Mouse (Mus musculus) liver, embryonic 14.5 days (tissue): ENCODE measurements at regions not wholly inside any gene's neighbourhood (a gene's known extent, or its start where the extent isn't known, plus 50 kb on each side); places are given as distances from the start of the nearest gene placed in this dataset.

ENCODE experiments used
- ATAC-seq: fragments of 200-750 bp; cut with Nextera tagmentation; 2 replicates; pipeline ENCODE4 v1.8.0; 2017; ENCODE audit warnings: moderate number of reproducible peaks, mild to moderate bottlenecking, moderate library complexity; ENCODE audit not compliant: insufficient read depth
- DNase-seq, 3 experiments: peaks; one replicate each; pipeline ENCODE4 v3.0.0-alpha.2; 2012 to 2013; ENCODE audit warnings: low read depth in 3 of 3, low spot score in 3 of 3
- H3K27ac ChIP-seq: fragments of 300-500 bp; sonication (generic); 2 replicates; pipeline ENCODE4 v1.5.1; 2014; ENCODE audit warnings: moderate library complexity, mild to moderate bottlenecking, control low read depth, inconsistent platforms
- H3K27me3 ChIP-seq: fragments of 300-500 bp; sonication (generic); 2 replicates; pipeline ENCODE4 v1.6.1; 2014; ENCODE audit warnings: mild to moderate bottlenecking, low read length, moderate library complexity; ENCODE audit not compliant: control insufficient read depth, insufficient read depth
- H3K36me3 ChIP-seq: fragments of 300-500 bp; sonication (generic); replicated peaks from 2 replicates; pipeline ENCODE4 v1.6.1; 2014; ENCODE audit warnings: low read depth; ENCODE audit not compliant: control insufficient read depth, insufficient read depth
- H3K4me1 ChIP-seq, 2 experiments: fragments of 200-500 bp in 1 of 2; fragments of 300-500 bp in 1 of 2; sonication (generic) in 1 of 2; replicated peaks; 2 replicates each; pipeline ENCODE4 v1.6.1; 2012 to 2014; ENCODE audit warnings: antibody characterized with exemption in 1 of 2, inconsistent platforms in 1 of 2, low read length in 1 of 2; ENCODE audit not compliant: control insufficient read depth in 2 of 2, insufficient read depth in 2 of 2
- H3K4me2 ChIP-seq: fragments of 300-500 bp; sonication (generic); 2 replicates; pipeline ENCODE4 v1.6.1; 2014; ENCODE audit warnings: low read depth, mild to moderate bottlenecking, control low read depth, moderate library complexity
- H3K4me3 ChIP-seq, 2 experiments: fragments of 200-500 bp in 1 of 2; fragments of 300-500 bp in 1 of 2; sonication (generic) in 1 of 2; 2 replicates each; pipeline ENCODE4 v1.5.1; 2012 to 2014; ENCODE audit warnings: low read depth in 2 of 2, low read length in 2 of 2, mild to moderate bottlenecking in 2 of 2, control low read depth in 1 of 2, inconsistent platforms in 1 of 2, moderate library complexity in 1 of 2; ENCODE audit not compliant: insufficient read depth in 1 of 2
- H3K9ac ChIP-seq: fragments of 300-500 bp; sonication (generic); replicated peaks from 2 replicates; pipeline ENCODE4 v1.6.1; 2014; ENCODE audit warnings: mild to moderate bottlenecking, control low read depth, moderate library complexity
- H3K9me3 ChIP-seq: fragments of 300-500 bp; sonication (generic); 2 replicates; pipeline ENCODE4 v1.6.1; 2016; ENCODE audit warnings: low read length, mixed read lengths; ENCODE audit not compliant: control insufficient read depth
- CTCF ChIP-seq: IDR thresholded peaks from 2 replicates; pipeline ENCODE4 v1.5.1; 2016; ENCODE audit warnings: antibody characterized with exemption, low read depth, control low read depth
- EP300 ChIP-seq: IDR thresholded peaks from 2 replicates; pipeline ENCODE4 v1.6.1; 2016; ENCODE audit warnings: antibody characterized with exemption, low read depth
- WGBS: fragments of 180-500 bp; shearing (Covaris S2); extraction: QIAGEN DNeasy Blood & Tissue Kit; methylation state at CpG from one replicate; pipeline ENCODE4 v1.1.7; 2014; ENCODE audit not compliant: insufficient replicate concordance; 5-methylcytosine and 5-hydroxymethylcytosine counted together

DNA sequence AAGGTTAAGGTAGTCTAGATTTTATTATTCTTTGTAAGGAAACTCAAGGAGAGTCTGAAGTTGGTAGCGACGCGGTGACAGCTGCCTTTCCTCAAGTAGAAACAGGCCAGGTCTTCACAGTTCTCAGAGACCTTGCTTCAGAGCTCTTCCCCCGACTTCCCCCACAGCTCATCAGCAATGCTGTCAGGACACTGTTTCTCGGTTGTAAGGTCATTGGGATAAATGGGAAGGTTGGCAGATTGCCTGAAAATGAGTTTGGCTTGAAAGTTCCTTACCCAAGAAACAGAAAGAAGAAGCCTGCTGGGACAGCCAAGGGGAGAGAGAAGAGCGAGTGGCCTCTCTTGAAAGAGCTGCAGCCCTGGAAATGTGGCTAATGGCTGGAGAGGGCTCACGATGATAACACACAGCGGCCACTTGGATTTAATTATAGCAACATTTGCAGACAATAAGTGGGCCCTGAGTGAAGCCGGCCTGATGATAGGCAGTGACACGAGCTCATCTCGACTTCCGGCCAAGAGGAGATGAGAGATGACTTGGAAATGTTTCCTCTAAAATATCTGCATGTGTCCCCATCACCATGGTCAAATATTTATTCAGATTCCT lies 150.3 kb downstream of the Tmem38b start:
- 66% methylated on average over 12 of the region's 12 CpGs for WGBS
- Histone ChIP-seq H3K27ac (no peak overlapping the region), H3K4me1 (no peaks in the 10 kb centered on the region), H3K27me3 (no peaks in the 10 kb centered on the region), H3K4me3 (no peak overlapping the region), H3K9ac (no peak overlapping the region), H3K4me2 (no peak overlapping the region), H3K36me3 (no peaks in the 10 kb centered on the region), H3K9me3 (no peaks in the 10 kb centered on the region)
- DNase-seq (no peak), ATAC-seq (no peak)
- TF ChIP-seq CTCF (no peak), EP300 (no peak)

DNA sequence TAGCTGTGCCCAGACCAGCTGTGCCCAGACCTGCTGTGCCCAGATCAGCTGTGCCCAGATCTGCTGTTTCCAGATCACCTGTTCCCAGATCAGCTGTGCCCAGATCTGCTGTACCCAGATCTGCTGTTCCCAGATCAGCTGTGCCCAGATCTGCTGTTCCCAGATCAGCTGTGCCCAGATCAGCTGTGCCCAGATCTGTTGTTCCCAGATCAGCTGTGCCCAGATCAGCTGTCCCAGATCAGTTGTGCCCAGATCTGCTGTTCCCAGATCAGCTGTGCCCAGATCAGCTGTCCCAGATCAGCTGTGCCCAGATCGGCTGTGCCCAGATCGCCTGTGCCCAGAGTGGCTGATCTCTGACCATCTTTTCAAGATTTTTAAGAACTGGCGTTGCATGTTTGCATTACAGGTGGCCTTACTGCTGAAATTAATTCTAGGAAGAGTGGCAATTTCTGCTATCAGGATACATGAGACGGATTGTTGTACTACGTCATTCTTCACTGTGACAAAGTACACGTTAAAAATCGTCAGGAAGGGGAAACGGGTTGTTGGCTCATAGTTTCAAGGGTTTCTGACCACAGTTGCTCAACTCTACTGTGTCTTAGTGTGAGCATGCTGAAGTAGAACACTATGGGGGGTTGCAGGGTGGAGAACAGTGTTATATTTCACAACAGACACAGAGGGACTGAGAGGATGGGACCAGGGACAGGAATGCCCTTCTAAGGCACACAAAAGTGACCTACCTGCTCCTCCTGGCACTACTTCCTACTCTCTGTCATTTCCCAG lies 160.9 kb downstream of the Tmem38b start:
- DNase-seq = peak in 1 of 3 experiments; percentile 2
- Histone ChIP-seq H3K4me1 (no peaks in the 10 kb centered on the region), H3K36me3 (no peaks in the 10 kb centered on the region), H3K4me2 (no peak overlapping the region), H3K27ac (no peak overlapping the region), H3K4me3 (no peak overlapping the region), H3K9me3 (no peaks in the 10 kb centered on the region), H3K9ac (no peak overlapping the region), H3K27me3 (no peaks in the 10 kb centered on the region)
- WGBS = 40% methylated on average over 8 of the region's 8 CpGs
- no peak for TF ChIP-seq EP300
- TF ChIP-seq CTCF = no peak
- no peak for ATAC-seq

- 70% methylated on average over 11 of the region's 11 CpGs for WGBS
- no peak overlapping the region for H3K9ac ChIP-seq
Observed at GRCm38 (mm10) chr4:53987536-53987935, 161.7 kb downstream of the Tmem38b start.

GRCm38 (mm10) chr4:54021069-54021829 lies 195.4 kb downstream of the Tmem38b start:
- Histone ChIP-seq H3K27ac (no peak overlapping the region), H3K4me1 (no peaks in the 10 kb centered on the region), H3K36me3 (no peaks in the 10 kb centered on the region), H3K4me3 (no peak overlapping the region), H3K4me2 (no peak overlapping the region), H3K9ac (no peak overlapping the region), H3K9me3 (no peaks in the 10 kb centered on the region), H3K27me3 (no peaks in the 10 kb centered on the region)
- 44% methylated on average over 12 of the region's 12 CpGs for WGBS
- no peak for ATAC-seq
- DNase-seq = no peak
- TF ChIP-seq CTCF = no peak
- no peak for TF ChIP-seq EP300

More at GRCm38 (mm10) chr4:53987536-53987935, 161.7 kb downstream of the Tmem38b start:
- Histone ChIP-seq H3K36me3 (no peaks in the 10 kb centered on the region), H3K27ac (no peak overlapping the region), H3K4me1 (no peaks in the 10 kb centered on the region), H3K27me3 (no peaks in the 10 kb centered on the region), H3K9me3 (no peaks in the 10 kb centered on the region), H3K4me2 (no peak overlapping the region), H3K4me3 (no peak overlapping the region)
- DNase-seq = no peak
- TF ChIP-seq EP300 = no peak
- no peak for TF ChIP-seq CTCF
- no peak for ATAC-seq

DNA sequence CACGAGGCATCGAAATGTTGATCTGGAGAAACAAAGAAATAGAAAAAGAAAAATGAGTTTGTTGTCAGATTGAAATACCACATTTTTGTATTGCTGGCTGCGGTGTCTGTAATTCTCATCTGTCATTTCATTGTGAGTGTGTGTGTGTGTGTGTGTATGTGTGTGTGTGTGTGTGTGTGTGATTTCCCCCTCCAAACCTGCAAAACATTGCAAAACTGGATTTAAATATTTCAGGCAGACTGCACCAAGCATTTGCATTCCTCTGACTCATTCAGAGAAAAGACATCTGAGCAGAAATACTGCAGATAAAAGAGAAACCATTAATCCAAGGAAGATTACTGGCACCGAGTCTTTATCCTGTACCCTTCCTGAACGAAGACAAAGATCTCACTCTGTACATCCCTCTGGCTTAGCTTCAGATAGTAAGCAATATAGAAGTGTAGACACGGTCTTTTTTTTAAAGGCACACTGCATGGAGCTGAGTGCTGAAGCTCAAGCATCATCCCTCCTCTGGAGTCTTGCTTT lies 196.1 kb downstream of the Tmem38b start:
- H3K9ac ChIP-seq = no peak overlapping the region
- H3K4me1 ChIP-seq = no peaks in the 10 kb centered on the region
- ATAC-seq (no peak), DNase-seq (no peak)
- no peak overlapping the region for H3K4me3 ChIP-seq
- no peaks in the 10 kb centered on the region for H3K27me3 ChIP-seq
- no peaks in the 10 kb centered on the region for H3K9me3 ChIP-seq
- WGBS = 65% methylated on average over 6 of the region's 6 CpGs
- no peak overlapping the region for H3K27ac ChIP-seq
- no peaks in the 10 kb centered on the region for H3K36me3 ChIP-seq
- no peak for TF ChIP-seq CTCF
- TF ChIP-seq EP300 = no peak
- H3K4me2 ChIP-seq = no peak overlapping the region
